Mouse (Mus musculus): ENCODE results near the gene Dgkz. TPM values are rescaled to one million over a fixed set of nuclear protein-coding genes. Genes with fewer than 3 reads are reported as not detected.

Dgkz gene
- total and polyA plus RNA-seq, 3 experiments: 37.8 to 108 (median 57.6) TPM

GRCm38 (mm10) chr2:91921181-91921789 lies 54.4 kb downstream of the Dgkz start:
- peak; percentile 88 for DNase-seq

- no peak for DNase-seq
Measured at GRCm38 (mm10) chr2:91920130-91920529, 55.5 kb downstream of the Dgkz start.

GRCm38 (mm10) chr2:91917096-91917495 lies 58.6 kb downstream of the Dgkz start:
- no peak for DNase-seq

- no peak for DNase-seq
Measured at GRCm38 (mm10) chr2:91916346-91916977, 59.2 kb downstream of the Dgkz start.

- no peak for DNase-seq
Measured at GRCm38 (mm10) chr2:91913328-91914110, 62.1 kb downstream of the Dgkz start.

- DNase-seq: no peak
Measured at GRCm38 (mm10) chr2:91912616-91913015, 63.0 kb downstream of the Dgkz start.

GRCm38 (mm10) chr2:91906141-91906540 lies 69.5 kb downstream of the Dgkz start:
- DNase-seq: peak; percentile 77

- no peak for DNase-seq
Measured at GRCm38 (mm10) chr2:91904618-91905307, 70.9 kb downstream of the Dgkz start.

GRCm38 (mm10) chr2:91903171-91903925 lies 72.3 kb downstream of the Dgkz start:
- DNase-seq: no peak

GRCm38 (mm10) chr2:91902336-91902735 lies 73.3 kb downstream of the Dgkz start:
- no peak for DNase-seq

- DNase-seq: no peak
Measured at GRCm38 (mm10) chr2:91900431-91900830, 75.2 kb downstream of the Dgkz start.

GRCm38 (mm10) chr2:91899141-91899540 lies 76.5 kb downstream of the Dgkz start:
- DNase-seq: no peak

- no peak for DNase-seq
Measured at GRCm38 (mm10) chr2:91897968-91898367, 77.7 kb downstream of the Dgkz start.

GRCm38 (mm10) chr2:91895401-91895800 lies 80.3 kb downstream of the Dgkz start:
- no peak for DNase-seq

GRCm38 (mm10) chr2:91894716-91895115 lies 80.9 kb downstream of the Dgkz start:
- no peak for DNase-seq

- DNase-seq: no peak
Measured at GRCm38 (mm10) chr2:91884616-91885015, 91.0 kb downstream of the Dgkz start.

- DNase-seq: no peak
Measured at GRCm38 (mm10) chr2:91883961-91884360, 91.7 kb downstream of the Dgkz start.

All from adrenal gland, adult 2 months (tissue).